ENCODE assay signal across 19 mouse cellular contexts in the genomic region with DNA sequence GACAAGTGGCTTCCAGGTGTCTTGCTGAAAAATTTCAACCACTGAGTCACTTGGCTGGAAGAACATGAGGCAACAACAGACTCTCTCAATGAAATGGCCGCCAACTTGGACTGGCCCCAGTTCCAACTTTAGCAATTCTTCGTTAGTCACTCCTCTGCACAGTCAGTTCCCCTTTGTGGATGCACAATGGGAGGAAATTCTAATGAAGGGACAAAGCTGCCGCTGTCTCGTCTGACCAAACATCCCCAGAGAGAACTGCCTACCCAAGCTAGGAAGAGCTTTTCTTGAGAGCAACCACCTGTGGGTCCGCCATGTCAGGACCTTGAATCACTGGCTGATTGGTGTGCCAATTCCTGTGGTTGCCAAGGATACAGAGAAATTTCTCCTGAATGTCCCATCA. TPM values are rescaled to one million over a fixed set of nuclear protein-coding genes. Genes with fewer than 3 reads are reported as not detected.
A peak's percentile ranks its signal among the peaks of the same experiment; 100 is the strongest.
DNase-seq lines count a peak whose midpoint lies in the region; ATAC-seq and TF ChIP-seq lines count a peak whose summit lies in the region.
"Had no signal": no experiment of that assay in that cellular context is flagged by ENCODE, and none has a peak within 500 bp of the region (broad histone marks: within the 10 kb centered on the region; RNA-seq: fewer than 3 reads in every experiment).

No protein-coding gene starts in this region.

- WGBS in hindbrain, embryonic 10.5 days = 61% methylated on average over 5 of the region's 5 CpGs
- 83% methylated on average over 5 of the region's 5 CpGs for WGBS in kidney, embryonic 16.5 days

- TF ChIP-seq CTCF in layer of hippocampus, adult 2 months (conservative IDR thresholded peaks at IDR 0.05) = no peak

- H3K9me3 ChIP-seq in hindbrain, embryonic 10.5 days = no peaks in the 10 kb centered on the region
- 0 out of 2 replicates have a peak, but pooled peaks cover 3% of the 10 kb centered on the region for H3K9me3 ChIP-seq in kidney, embryonic 16.5 days (ENCODE audit: low read length)
- H3K9me3 ChIP-seq: heart, embryonic 13.5 days; limb, embryonic 12.5 days; liver, embryonic 15.5 days; neural tube, embryonic 12.5 days had no signal

- H3K9ac ChIP-seq in kidney, embryonic 16.5 days (replicated peaks; ENCODE audit: low read length) = no peak overlapping the region
- H3K9ac ChIP-seq: heart, embryonic 13.5 days; hindbrain, embryonic 14.5 days; limb, embryonic 12.5 days; liver, embryonic 15.5 days; neural tube, embryonic 12.5 days had no signal

- no peak overlapping the region for H3K4me2 ChIP-seq in kidney, embryonic 16.5 days (replicated peaks; ENCODE audit: low read depth, low read length)
- H3K4me2 ChIP-seq: heart, embryonic 13.5 days; hindbrain, embryonic 14.5 days; limb, embryonic 12.5 days; liver, embryonic 15.5 days; neural tube, embryonic 12.5 days had no signal

- no peaks in the 10 kb centered on the region for H3K27me3 ChIP-seq in hindbrain, embryonic 10.5 days (ENCODE audit: insufficient read depth, poor library complexity, severe bottlenecking)
- H3K27me3 ChIP-seq in kidney, embryonic 16.5 days (ENCODE audit: insufficient read depth, low read length) = no peaks in the 10 kb centered on the region
- H3K27me3 ChIP-seq: heart, embryonic 13.5 days; limb, embryonic 12.5 days; liver, embryonic 15.5 days; neural tube, embryonic 12.5 days had no signal

- no peak for ATAC-seq in erythroblast, adult 5-6 weeks (replicated peaks; ENCODE audit: low FRiP score, poor library complexity, severe bottlenecking)
- no peak for ATAC-seq in kidney, embryonic 16.5 days (ENCODE audit: low FRiP score, low TSS enrichment)
- ATAC-seq: CD4-positive, CD25-positive, alpha-beta regulatory T cell, adult 4 months; intestine, postnatal 0 days; midbrain, embryonic 16.5 days had no signal

- no peaks in the 10 kb centered on the region for H3K36me3 ChIP-seq in hindbrain, embryonic 10.5 days
- H3K36me3 ChIP-seq in kidney, embryonic 16.5 days (ENCODE audit: insufficient read depth, low read length) = no peaks in the 10 kb centered on the region
- H3K36me3 ChIP-seq: heart, embryonic 13.5 days; limb, embryonic 12.5 days; liver, embryonic 15.5 days; neural tube, embryonic 12.5 days had no signal

- peak; percentile 7 to 14 for DNase-seq in heart, adult 9 months (ENCODE audit: low spot score in 2 of 2)
- DNase-seq in heart, postnatal 25 days (ENCODE audit: low spot score) = no peak
- DNase-seq in 3134 (ENCODE audit: extremely low read depth, insufficient read length, low spot score) (peak; percentile 14), ES-CJ7 (ENCODE audit: low read depth, low spot score) (peak; percentile 14)
- peak; percentile 17 to 57 for DNase-seq in layer of hippocampus, adult 2 months (ENCODE audit: low spot score in 2 of 2)
- DNase-seq in hindbrain, embryonic 10.5 days (ENCODE audit: low spot score) = no peak
- DNase-seq: cerebellum, adult 2 months; embryo, embryonic 11 days had no signal

- no peak overlapping the region for H3K4me3 ChIP-seq in layer of hippocampus, adult 2 months
- H3K4me3 ChIP-seq in hindbrain, embryonic 10.5 days = no peak overlapping the region
- H3K4me3 ChIP-seq in kidney, embryonic 16.5 days (ENCODE audit: low read length) = no peak overlapping the region
- H3K4me3 ChIP-seq: erythroblast, embryonic 14.5 days; heart, embryonic 13.5 days; limb, embryonic 12.5 days; liver, embryonic 15.5 days; neural tube, embryonic 12.5 days had no signal

- no peak overlapping the region for H3K27ac ChIP-seq in layer of hippocampus, adult 2 months
- no peak overlapping the region for H3K27ac ChIP-seq in hindbrain, embryonic 10.5 days
- H3K27ac ChIP-seq in kidney, embryonic 16.5 days (ENCODE audit: low read length) = no peak overlapping the region
- H3K27ac ChIP-seq: heart, embryonic 13.5 days; hindbrain, embryonic 14.5 days; limb, embryonic 12.5 days; liver, embryonic 15.5 days; neural tube, embryonic 12.5 days had no signal

- peaks cover 15% of the 10 kb centered on the region; the same call in 1 of the 2 replicates for H3K4me1 ChIP-seq in hindbrain, embryonic 10.5 days (replicated peaks)
- no peaks in the 10 kb centered on the region for H3K4me1 ChIP-seq in kidney, embryonic 16.5 days (ENCODE audit: insufficient read depth, low read length)
- H3K4me1 ChIP-seq: limb, embryonic 12.5 days; liver, embryonic 15.5 days; neural tube, embryonic 12.5 days had no signal

- intact Hi-C loops in heart, postnatal 25 days (cut with DNase I) = no loop called here

RNA-seq across cellular contexts. Expression of a gene that starts 38.1 kb away (rescaled TPM):
- total RNA-seq in heart, postnatal 25 days (2021) = 1 to 10 TPM; 1.1 to 1.3 TPM
- 1 to 10 TPM; 4.2 to 4.9 TPM for total RNA-seq in layer of hippocampus, adult 2 months (2021)
- 4.8 and 6.1 TPM in 2 replicates for total RNA-seq in erythroblast, adult 5-6 weeks (2015; ENCODE audit: low replicate concordance)
- 1.2 and 1.8 TPM in 2 replicates for total RNA-seq in erythroblast, adult 5-6 weeks (2017; ENCODE audit: low replicate concordance)
- polyA plus RNA-seq in hindbrain, embryonic 10.5 days (2016; fragmentation: Nextera tagmentation; extraction: Ambion mirVana) = 15.5 and 17.8 TPM in 2 replicates
- polyA plus RNA-seq in kidney, embryonic 16.5 days (2015; fragmentation: Nextera tagmentation; extraction: Ambion mirVana) = 23.9 and 25.2 TPM in 2 replicates
- polyA plus RNA-seq: CD4-positive, CD25-positive, alpha-beta regulatory T cell, adult 4 months had no signal

Comparison
In these comparisons a context has a peak if more than half of its experiments do, and no peak if none do; other contexts are left out.
1. DNase-seq: peak in heart, adult 9 months (2 of 2), 3134 (single experiment), ES-CJ7 (single experiment) and layer of hippocampus, adult 2 months (2 of 2); none in heart, postnatal 25 days (single experiment) and hindbrain, embryonic 10.5 days (single experiment).